Mouse (Mus musculus) stomach, embryonic 15.5 days (tissue): ENCODE data around the gene Zfp101. TPM values are rescaled to one million over a fixed set of nuclear protein-coding genes. Genes with fewer than 3 reads are reported as not detected.

Source experiments
- polyA plus RNA-seq: library from polyadenylated mRNA; unstranded; fragments of >200 nt; fragmentation: Nextera tagmentation; extraction: Ambion mirVana; gene quantifications from 2 replicates; pipeline ENCODE4 v1.2.1, GENCODE M21; 2015

Gene Zfp101
- polyA plus RNA-seq, 1 experiment from 2014 or later, result 12.6 TPM

Other genes with a start within 250 kb of the Zfp101 start
- gene Olfr55, start 226.2 kb downstream of the Zfp101 start, polyA plus RNA-seq, result not detected in 2 replicates
- gene Olfr239, start 203.3 kb downstream of the Zfp101 start, polyA plus RNA-seq, result not detected in 2 replicates
- not detected in 2 replicates for gene Olfr1564, start 173.0 kb downstream of the Zfp101 start, polyA plus RNA-seq
- 13.8 and 15.0 TPM in 2 replicates for gene Zfp955a, start 139.5 kb downstream of the Zfp101 start, polyA plus RNA-seq
- 0.03 TPM in 2 replicates for gene Olfr63, start 130.0 kb downstream of the Zfp101 start, polyA plus RNA-seq
- 10.9 and 11.5 TPM in 2 replicates for gene Zfp955b, start 105.1 kb downstream of the Zfp101 start, polyA plus RNA-seq
- 7.6 and 8.5 TPM in 2 replicates for gene Zfp81, start 35.8 kb downstream of the Zfp101 start, polyA plus RNA-seq
- gene Actl9, start 38.3 kb upstream of the Zfp101 start, polyA plus RNA-seq, result not detected in 2 replicates
- gene Adamts10, start 129.6 kb upstream of the Zfp101 start, polyA plus RNA-seq, result 50.8 and 55.6 TPM in 2 replicates
- 6.4 and 6.6 TPM in 2 replicates for gene Myo1f, start 161.1 kb upstream of the Zfp101 start, polyA plus RNA-seq
- gene Zfp414, start 234.4 kb upstream of the Zfp101 start, polyA plus RNA-seq, result 35.5 and 38.1 TPM in 2 replicates
- gene Pram1, start 243.4 kb upstream of the Zfp101 start, polyA plus RNA-seq, result 1.1 and 1.4 TPM in 2 replicates